Mouse (Mus musculus) stomach, embryonic 16.5 days (tissue): ENCODE data around the gene Ppil1. TPM values are rescaled to one million over a fixed set of nuclear protein-coding genes. Genes with fewer than 3 reads are reported as not detected.

ENCODE experiments used
- ATAC-seq: fragments of 200-750 bp; cut with Nextera tagmentation; 2 replicates; pipeline ENCODE4 v1.8.0; 2017; ENCODE audit warnings: moderate number of reproducible peaks, moderate TSS enrichment; ENCODE audit not compliant: insufficient read depth, low FRiP score
- H3K27ac ChIP-seq: fragments of 300-500 bp; sonication (generic); 2 replicates; pipeline ENCODE4 v1.5.1; 2014; ENCODE audit warnings: low read length
- H3K27me3 ChIP-seq: fragments of 300-500 bp; sonication (generic); 2 replicates; pipeline ENCODE4 v1.6.1; 2014; ENCODE audit warnings: low read length, control low read depth, mixed read lengths; ENCODE audit not compliant: control insufficient read depth, insufficient read depth
- H3K36me3 ChIP-seq: fragments of 300-500 bp; sonication (generic); 2 replicates; pipeline ENCODE4 v1.6.1; 2014; ENCODE audit warnings: low read length; ENCODE audit not compliant: control insufficient read depth, insufficient read depth
- H3K4me1 ChIP-seq: fragments of 300-500 bp; sonication (generic); 2 replicates; pipeline ENCODE4 v1.6.1; 2014; ENCODE audit warnings: low read length, control low read depth, mixed read lengths; ENCODE audit not compliant: control insufficient read depth, insufficient read depth
- H3K4me2 ChIP-seq: fragments of 300-500 bp; sonication (generic); 2 replicates; pipeline ENCODE4 v1.6.1; 2014; ENCODE audit warnings: low read depth, low read length, mixed read lengths
- H3K4me3 ChIP-seq: fragments of 300-500 bp; sonication (generic); replicated peaks from 2 replicates; pipeline ENCODE4 v1.5.1; 2014; ENCODE audit warnings: mild to moderate bottlenecking, low read length
- H3K9ac ChIP-seq: fragments of 300-500 bp; sonication (generic); 2 replicates; pipeline ENCODE4 v1.6.1; 2014; ENCODE audit warnings: low read length
- H3K9me3 ChIP-seq: fragments of 300-500 bp; sonication (generic); replicated peaks from 2 replicates; pipeline ENCODE4 v1.6.1; 2016; ENCODE audit warnings: low read length, control low read depth; ENCODE audit not compliant: control insufficient read depth
- WGBS: fragments of 180-500 bp; shearing (Covaris S2); extraction: QIAGEN DNeasy Blood & Tissue Kit; methylation state at CpG from one replicate; pipeline ENCODE4 v1.1.7; 2014; 5-methylcytosine and 5-hydroxymethylcytosine counted together
- polyA plus RNA-seq: library from polyadenylated mRNA; unstranded; fragments of >200 nt; fragmentation: Nextera tagmentation; extraction: Ambion mirVana; gene quantifications from 2 replicates; pipeline ENCODE4 v1.2.1, GENCODE M21; 2015

Gene Ppil1
- polyA plus RNA-seq, 1 experiment from 2014 or later: 130 TPM

DNA sequence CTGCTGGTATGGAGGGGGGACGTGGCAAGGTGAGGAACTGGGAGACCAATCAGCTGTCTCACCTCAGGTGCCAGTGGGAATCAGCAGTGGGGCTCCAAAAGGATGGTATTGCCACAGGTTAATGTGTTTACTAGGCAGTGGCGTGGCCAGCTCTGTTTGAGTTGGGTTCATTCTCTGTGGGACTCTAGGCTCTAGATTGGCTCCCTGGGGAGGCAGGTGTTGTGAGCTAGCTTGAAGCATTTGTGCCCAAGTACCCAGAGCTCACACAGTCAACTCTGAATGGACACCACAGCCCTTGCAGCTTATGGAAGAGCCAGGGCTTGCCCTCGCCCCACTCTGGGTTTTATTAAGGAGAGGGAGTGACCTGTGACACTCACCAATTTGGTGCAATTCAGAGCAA lies 39.9 kb upstream of the Ppil1 start:
- no peak for ATAC-seq
- Histone ChIP-seq H3K9ac (no peak overlapping the region), H3K27me3 (no peaks in the 10 kb centered on the region), H3K36me3 (peaks cover 10% of the 10 kb centered on the region), H3K9me3 (no peaks in the 10 kb centered on the region), H3K27ac (no peak overlapping the region; the same call in 1 of the 2 replicates), H3K4me2 (no peak overlapping the region), H3K4me3 (no peak overlapping the region), H3K4me1 (peaks cover 32% of the 10 kb centered on the region)
- 70% methylated on average over 3 of the region's 3 CpGs for WGBS

DNA sequence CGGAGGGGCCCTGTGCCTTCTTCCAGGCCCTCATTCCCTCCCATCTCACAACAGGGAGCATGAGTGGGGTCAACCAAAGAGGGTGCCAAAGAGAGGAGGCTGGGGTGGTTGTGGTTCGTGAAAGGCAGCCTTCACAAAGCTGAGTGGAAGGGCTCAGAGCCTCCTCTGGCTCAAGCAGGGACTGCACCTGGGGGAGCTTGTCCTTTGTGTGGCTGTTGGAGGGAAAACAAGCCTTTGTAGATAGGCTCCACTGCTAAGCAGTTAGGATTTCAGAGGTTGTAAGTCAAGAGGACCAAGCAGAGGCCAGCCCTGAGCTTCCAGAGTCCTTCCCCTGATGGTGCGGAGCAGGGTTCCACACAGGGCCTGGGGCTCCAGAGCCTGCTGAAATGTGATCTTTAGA lies 39.1 kb upstream of the Ppil1 start:
- no peak overlapping the region; the same call in 1 of the 2 replicates for H3K27ac ChIP-seq
- no peak for ATAC-seq
- H3K4me2 ChIP-seq: no peak overlapping the region
- H3K36me3 ChIP-seq: peaks cover 12% of the 10 kb centered on the region
- no peaks in the 10 kb centered on the region for H3K9me3 ChIP-seq
- H3K4me3 ChIP-seq: no peak overlapping the region
- no peak overlapping the region; the same call in 1 of the 2 replicates for H3K9ac ChIP-seq
- no peaks in the 10 kb centered on the region for H3K27me3 ChIP-seq
- WGBS: 54% methylated on average over 3 of the region's 3 CpGs
- peaks cover 32% of the 10 kb centered on the region for H3K4me1 ChIP-seq

DNA sequence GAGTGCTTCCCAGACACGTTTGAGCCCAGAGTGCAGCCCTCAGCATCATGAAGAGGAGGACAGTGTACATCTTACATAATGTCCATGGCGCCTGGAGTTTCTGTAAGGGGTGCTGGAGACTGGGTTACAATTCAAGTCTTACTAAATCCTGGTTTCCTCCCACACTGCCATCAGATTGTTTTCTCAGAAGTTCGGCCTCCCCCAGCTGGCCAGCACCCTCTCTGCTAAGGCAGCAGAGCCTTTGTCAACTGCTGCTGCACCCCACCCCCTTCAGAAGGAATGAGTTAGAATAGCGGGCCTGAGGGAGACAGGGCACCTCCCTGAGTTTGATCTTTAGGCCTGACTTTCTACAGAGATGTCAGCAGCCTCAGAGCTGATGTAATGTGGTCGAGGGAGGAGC lies 38.2 kb upstream of the Ppil1 start:
- 64% methylated on average over 5 of the region's 5 CpGs for WGBS
- Histone ChIP-seq H3K36me3 (peaks cover 12% of the 10 kb centered on the region), H3K27me3 (no peaks in the 10 kb centered on the region), H3K4me3 (no peak overlapping the region), H3K9ac (no peak overlapping the region), H3K27ac (no peak overlapping the region), H3K4me1 (peaks cover 30% of the 10 kb centered on the region), H3K9me3 (no peaks in the 10 kb centered on the region), H3K4me2 (no peak overlapping the region)
- no peak for ATAC-seq

- ATAC-seq: no peak
- 88% methylated on average over 6 of the region's 6 CpGs for WGBS
Observed at GRCm38 (mm10) chr17:29301421-29301820, 37.4 kb upstream of the Ppil1 start.

GRCm38 (mm10) chr17:29300926-29301325 lies 36.9 kb upstream of the Ppil1 start:
- Histone ChIP-seq H3K4me2 (no peak overlapping the region), H3K4me1 (peaks cover 28% of the 10 kb centered on the region), H3K4me3 (no peak overlapping the region), H3K9me3 (no peaks in the 10 kb centered on the region), H3K27ac (no peak overlapping the region), H3K36me3 (peaks cover 12% of the 10 kb centered on the region), H3K9ac (no peak overlapping the region), H3K27me3 (no peaks in the 10 kb centered on the region)
- ATAC-seq: no peak
- 83% methylated on average over 7 of the region's 7 CpGs for WGBS

More at GRCm38 (mm10) chr17:29301421-29301820, 37.4 kb upstream of the Ppil1 start:
- Histone ChIP-seq H3K4me2 (no peak overlapping the region), H3K4me3 (no peak overlapping the region), H3K9me3 (no peaks in the 10 kb centered on the region), H3K27ac (no peak overlapping the region), H3K4me1 (peaks cover 28% of the 10 kb centered on the region), H3K9ac (no peak overlapping the region), H3K27me3 (no peaks in the 10 kb centered on the region), H3K36me3 (peaks cover 12% of the 10 kb centered on the region)

GRCm38 (mm10) chr17:29299282-29299681 lies 35.3 kb upstream of the Ppil1 start:
- no peaks in the 10 kb centered on the region for H3K27me3 ChIP-seq
- ATAC-seq: no peak
- no peak overlapping the region for H3K9ac ChIP-seq
- H3K9me3 ChIP-seq: no peaks in the 10 kb centered on the region
- H3K36me3 ChIP-seq: peaks cover 12% of the 10 kb centered on the region
- H3K4me3 ChIP-seq: no peak overlapping the region
- no peak overlapping the region for H3K4me2 ChIP-seq
- no peak overlapping the region for H3K27ac ChIP-seq
- peaks cover 11% of the 10 kb centered on the region for H3K4me1 ChIP-seq
- 83% methylated on average over 4 of the region's 4 CpGs for WGBS

DNA sequence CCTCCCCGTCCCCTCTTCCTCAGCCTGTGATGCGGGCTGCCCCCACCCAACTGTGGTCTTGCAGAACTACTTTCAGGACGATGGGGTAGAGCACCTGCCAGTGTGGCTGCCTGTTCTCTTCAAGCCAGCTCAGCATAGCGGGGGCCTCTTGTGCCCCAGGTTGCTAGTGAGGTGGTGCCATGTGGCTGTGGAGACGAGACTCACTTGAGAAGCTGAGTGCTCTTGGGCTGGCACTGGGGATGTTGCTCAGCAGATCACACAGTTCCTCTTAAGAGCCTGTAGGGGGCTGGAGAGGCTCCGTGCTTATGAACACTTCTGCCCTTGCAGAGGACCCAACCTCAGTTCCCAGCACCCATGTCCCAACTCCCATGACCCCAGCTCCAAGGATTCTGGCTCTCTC lies 33.8 kb upstream of the Ppil1 start:
- H3K4me2 ChIP-seq: no peak overlapping the region
- ATAC-seq: no peak
- no peak overlapping the region for H3K27ac ChIP-seq
- H3K4me1 ChIP-seq: no peaks in the 10 kb centered on the region
- no peak overlapping the region for H3K9ac ChIP-seq
- no peaks in the 10 kb centered on the region for H3K27me3 ChIP-seq
- WGBS: 83% methylated on average over 6 of the region's 6 CpGs
- peaks cover 12% of the 10 kb centered on the region for H3K36me3 ChIP-seq
- H3K4me3 ChIP-seq: no peak overlapping the region
- H3K9me3 ChIP-seq: no peaks in the 10 kb centered on the region

- no peak for ATAC-seq
- Histone ChIP-seq H3K4me3 (no peak overlapping the region), H3K9ac (no peak overlapping the region), H3K4me2 (no peak overlapping the region), H3K4me1 (no peaks in the 10 kb centered on the region), H3K27me3 (no peaks in the 10 kb centered on the region), H3K36me3 (peaks cover 12% of the 10 kb centered on the region), H3K9me3 (no peaks in the 10 kb centered on the region), H3K27ac (no peak overlapping the region)
- 54% methylated on average over 10 of the region's 10 CpGs for WGBS
Observed at GRCm38 (mm10) chr17:29297321-29297720, 33.3 kb upstream of the Ppil1 start.

GRCm38 (mm10) chr17:29295835-29296234 lies 31.8 kb upstream of the Ppil1 start:
- 63% methylated on average over 5 of the region's 5 CpGs for WGBS
- H3K9ac ChIP-seq: no peak overlapping the region

More at GRCm38 (mm10) chr17:29295835-29296234, 31.8 kb upstream of the Ppil1 start:
- no peaks in the 10 kb centered on the region for H3K27me3 ChIP-seq
- no peak for ATAC-seq
- no peak overlapping the region for H3K4me3 ChIP-seq
- peaks cover 12% of the 10 kb centered on the region for H3K36me3 ChIP-seq
- H3K27ac ChIP-seq: no peak overlapping the region
- no peaks in the 10 kb centered on the region for H3K4me1 ChIP-seq
- no peaks in the 10 kb centered on the region for H3K9me3 ChIP-seq
- no peak overlapping the region for H3K4me2 ChIP-seq
